Mouse (Mus musculus) heart, adult 2 months (tissue): ENCODE data around the gene Nxnl1.

Source experiments
- CTCF ChIP-seq: fragments of 200-600 bp; IDR thresholded peaks from 2 replicates; pipeline ENCODE4 v1.8.1; 2022; ENCODE audit warnings: antibody characterized with exemption, mild to moderate bottlenecking, moderate library complexity
- EP300 ChIP-seq: fragments of 200-500 bp; IDR thresholded peaks from 2 replicates; pipeline ENCODE4 v1.6.1; 2011; ENCODE audit warnings: low read depth, low read length, control low read depth; ENCODE audit not compliant: insufficient read depth
- POLR2A ChIP-seq: fragments of 200-500 bp; IDR thresholded peaks from 2 replicates; pipeline ENCODE4 v1.6.1; 2011; ENCODE audit warnings: mild to moderate bottlenecking, low read depth, low read length, control low read depth; ENCODE audit not compliant: insufficient read depth

- no peak for TF ChIP-seq CTCF
- no peak for TF ChIP-seq POLR2A
- TF ChIP-seq EP300, result no peak
These were observed 47.0 kb upstream of the Nxnl1 start for GRCm38 (mm10) chr8:71613418-71613817.
